In the genomic region with DNA sequence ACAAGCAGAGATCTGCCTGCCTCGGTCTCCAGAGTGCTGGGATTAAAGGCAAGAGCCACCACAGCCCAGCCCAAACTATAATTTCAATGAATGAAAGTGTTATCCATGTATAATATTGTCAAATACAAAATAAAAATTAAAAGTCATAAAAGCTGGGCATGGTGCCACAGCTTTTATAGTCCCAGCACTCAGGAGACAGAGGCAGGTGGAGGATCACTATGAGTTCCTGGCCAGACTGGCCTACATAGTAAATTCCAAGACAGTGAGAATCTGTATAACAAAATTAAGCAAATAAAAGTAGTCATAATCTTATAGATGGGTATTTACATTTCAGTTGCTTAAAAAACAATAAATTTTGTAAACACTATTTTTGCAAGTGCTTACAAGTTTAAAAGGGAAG, we compare ENCODE assay signal across 8 mouse cellular contexts. TPM values are rescaled to one million over a fixed set of nuclear protein-coding genes. Genes with fewer than 3 reads are reported as not detected.
DNase-seq lines count a peak whose midpoint lies in the region; ATAC-seq and TF ChIP-seq lines count a peak whose summit lies in the region.

No protein-coding gene starts in this region.

- no peak overlapping the region for H3K9ac ChIP-seq in kidney, postnatal 0 days (ENCODE audit: low read depth, low read length)
- peak overlapping the region; percentile 86; the same call in 1 of the 2 replicates for H3K9ac ChIP-seq in embryonic facial prominence, embryonic 14.5 days (ENCODE audit: low read depth, low read length)
- no peak overlapping the region for H3K9ac ChIP-seq in intestine, embryonic 15.5 days
- no peak overlapping the region for H3K9ac ChIP-seq in midbrain, postnatal 0 days (replicated peaks; ENCODE audit: low read length, poor library complexity, severe bottlenecking)

- H3K4me3 ChIP-seq in kidney, postnatal 0 days (replicated peaks; ENCODE audit: low read depth, low read length) = peak overlapping the region; percentile 81; the same call in 1 of the 2 replicates
- peak overlapping the region; percentile 79 for H3K4me3 ChIP-seq in embryonic facial prominence, embryonic 14.5 days (ENCODE audit: low read depth, low read length)
- H3K4me3 ChIP-seq in intestine, embryonic 15.5 days (replicated peaks) = peak overlapping the region; percentile 85; the same call in 1 of the 2 replicates
- peak overlapping the region; percentile 81 for H3K4me3 ChIP-seq in midbrain, postnatal 0 days (ENCODE audit: low read depth, low read length)

- no peak overlapping the region for H3K27ac ChIP-seq in kidney, postnatal 0 days
- H3K27ac ChIP-seq in embryonic facial prominence, embryonic 14.5 days (replicated peaks; ENCODE audit: low read depth, low read length) = peak overlapping the region; percentile 96
- H3K27ac ChIP-seq in intestine, embryonic 15.5 days = peak overlapping the region; percentile 97; the same call in 1 of the 2 replicates
- H3K27ac ChIP-seq in midbrain, postnatal 0 days (ENCODE audit: low read depth, low read length) = no peak overlapping the region

- H3K4me1 ChIP-seq in kidney, postnatal 0 days (replicated peaks; ENCODE audit: insufficient read depth, low read length) = peaks cover 5% of the 10 kb centered on the region; the same call in 1 of the 2 replicates
- H3K4me1 ChIP-seq in embryonic facial prominence, embryonic 14.5 days (ENCODE audit: control insufficient read depth, insufficient read depth, low read length) = peaks cover 5% of the 10 kb centered on the region; the same call in 1 of the 2 replicates
- H3K4me1 ChIP-seq in intestine, embryonic 15.5 days (replicated peaks) = no peaks in the 10 kb centered on the region
- H3K4me1 ChIP-seq in midbrain, postnatal 0 days (ENCODE audit: insufficient read depth, low read length) = no peaks in the 10 kb centered on the region

- H3K27me3 ChIP-seq in kidney, postnatal 0 days (ENCODE audit: insufficient read depth, low read length) = no peaks in the 10 kb centered on the region
- no peaks in the 10 kb centered on the region for H3K27me3 ChIP-seq in embryonic facial prominence, embryonic 14.5 days (replicated peaks; ENCODE audit: control insufficient read depth, insufficient read depth, low read length)
- H3K27me3 ChIP-seq in intestine, embryonic 15.5 days (replicated peaks) = no peaks in the 10 kb centered on the region
- no peaks in the 10 kb centered on the region for H3K27me3 ChIP-seq in midbrain, postnatal 0 days (ENCODE audit: insufficient read depth, low read length)

- no peak for TF ChIP-seq CTCF in kidney, postnatal 0 days (IDR thresholded peaks at IDR 0.05; ENCODE audit: low read depth)
- TF ChIP-seq CTCF in midbrain, postnatal 0 days (IDR thresholded peaks at IDR 0.05) = no peak

- 93% methylated on average over 1 of the region's 1 CpGs for WGBS in kidney, postnatal 0 days
- 94% methylated on average over 1 of the region's 1 CpGs for WGBS in embryonic facial prominence, embryonic 14.5 days
- WGBS in intestine, embryonic 15.5 days = 92% methylated on average over 1 of the region's 1 CpGs
- 93% methylated on average over 1 of the region's 1 CpGs for WGBS in midbrain, postnatal 0 days

- no peak for ATAC-seq in kidney, postnatal 0 days (replicated peaks; ENCODE audit: low FRiP score, low read depth)
- no peak for ATAC-seq in embryonic facial prominence, embryonic 14.5 days (ENCODE audit: low read depth)
- ATAC-seq in intestine, embryonic 15.5 days = 0 out of 2 replicates have a peak, but pooled peaks have one; percentile 34
- no peak for ATAC-seq in midbrain, postnatal 0 days (ENCODE audit: low FRiP score)

- H3K9me3 ChIP-seq in kidney, postnatal 0 days (replicated peaks; ENCODE audit: low read length) = no peaks in the 10 kb centered on the region
- 0 out of 2 replicates have a peak, but pooled peaks cover 5% of the 10 kb centered on the region for H3K9me3 ChIP-seq in embryonic facial prominence, embryonic 14.5 days (ENCODE audit: control insufficient read depth, low read length)
- H3K9me3 ChIP-seq in intestine, embryonic 15.5 days = no peaks in the 10 kb centered on the region
- H3K9me3 ChIP-seq in midbrain, postnatal 0 days (ENCODE audit: low read length) = no peaks in the 10 kb centered on the region

- H3K36me3 ChIP-seq in kidney, postnatal 0 days (ENCODE audit: insufficient read depth, low read length) = peaks cover 11% of the 10 kb centered on the region
- H3K36me3 ChIP-seq in embryonic facial prominence, embryonic 14.5 days (ENCODE audit: control insufficient read depth, insufficient read depth, low read length) = peaks cover 14% of the 10 kb centered on the region
- H3K36me3 ChIP-seq in intestine, embryonic 15.5 days = no peaks in the 10 kb centered on the region
- no peaks in the 10 kb centered on the region for H3K36me3 ChIP-seq in midbrain, postnatal 0 days (ENCODE audit: insufficient read depth, low read length)

- no peak for DNase-seq in kidney, postnatal 0 days (ENCODE audit: low spot score)
- DNase-seq in kidney, adult 11 months = no peak
- no peak for DNase-seq in embryonic facial prominence, embryonic 14.5 days (ENCODE audit: low spot score)
- DNase-seq in midbrain, postnatal 0 days (ENCODE audit: low spot score) = no peak
- no peak for DNase-seq in ovary, postnatal 14 days (ENCODE audit: low spot score)
- DNase-seq in adrenal gland, postnatal 25 days = no peak
- no peak for DNase-seq in cerebellum, postnatal 4 days (ENCODE audit: low spot score in 2 of 2)

- peak overlapping the region; percentile 55 for H3K4me2 ChIP-seq in kidney, postnatal 0 days (ENCODE audit: low read length)
- peak overlapping the region; percentile 55 for H3K4me2 ChIP-seq in embryonic facial prominence, embryonic 14.5 days (ENCODE audit: low read depth, low read length)
- H3K4me2 ChIP-seq in intestine, embryonic 15.5 days (replicated peaks) = peak overlapping the region; percentile 58
- H3K4me2 ChIP-seq in midbrain, postnatal 0 days (ENCODE audit: low read depth, low read length, poor library complexity, severe bottlenecking) = peak overlapping the region; percentile 56

RNA-seq across cellular contexts. Expression of a gene that starts 0.4 kb away (rescaled TPM):
- polyA plus RNA-seq in kidney, postnatal 0 days (2015; fragmentation: Nextera tagmentation; extraction: Ambion mirVana) = 27.2 and 30.6 TPM in 2 replicates
- polyA plus RNA-seq in embryonic facial prominence, embryonic 14.5 days (2014; fragmentation: Nextera tagmentation; extraction: Ambion mirVana) = 15.8 and 21.4 TPM in 2 replicates
- polyA plus RNA-seq in intestine, embryonic 15.5 days (2015; fragmentation: Nextera tagmentation; extraction: Ambion mirVana) = 20.0 and 22.5 TPM in 2 replicates
- 10.9 and 18.5 TPM in 2 replicates for total RNA-seq in midbrain, postnatal 0 days (2014; rRNA removed)
- 31.5 and 34.4 TPM in 2 replicates for polyA plus RNA-seq in midbrain, postnatal 0 days (2015; fragmentation: Nextera tagmentation; extraction: Ambion mirVana)
- total RNA-seq in adrenal gland, postnatal 25 days (2021) = 24.4 and 26.9 TPM in 2 replicates

Comparison
In these comparisons a context has a peak if more than half of its experiments do, and no peak if none do; other contexts are left out.
1. H3K27ac ChIP-seq: peak in embryonic facial prominence, embryonic 14.5 days (single experiment) and intestine, embryonic 15.5 days (single experiment); none in kidney, postnatal 0 days (single experiment) and midbrain, postnatal 0 days (single experiment).
2. Peak in every context shown above with its lines, with median percentiles within 50 percentile points of each other: H3K4me2 ChIP-seq and H3K4me3 ChIP-seq.